Mouse (Mus musculus): ENCODE measurements around the gene Sec14l1. TPM values are rescaled to one million over a fixed set of nuclear protein-coding genes. Genes with fewer than 3 reads are reported as not detected.
"Not testable (repeated sequence)": the region's sequence is repeated elsewhere in the genome, so short reads cannot be mapped to it uniquely, and the experiment has no call there.

Sec14l1 gene
- total RNA-seq, 1 experiment from 2014 or later, result 15.1 TPM

GRCm38 (mm10) chr11:117083052-117083881 lies 31.7 kb upstream of the Sec14l1 start:
- no peak for ATAC-seq (replicated peaks in 1 of 2; ENCODE audit: insufficient read depth in 1 of 2, low FRiP score in 2 of 2, low TSS enrichment in 1 of 2, low read depth in 1 of 2, poor library complexity in 2 of 2, severe bottlenecking in 2 of 2)

- not testable (repeated sequence) for ATAC-seq (replicated peaks in 1 of 2; ENCODE audit: insufficient read depth in 1 of 2, low FRiP score in 2 of 2, low TSS enrichment in 1 of 2, low read depth in 1 of 2, poor library complexity in 2 of 2, severe bottlenecking in 2 of 2)
These were observed 31.1 kb upstream of the Sec14l1 start for GRCm38 (mm10) chr11:117083882-117084260.

- ATAC-seq (replicated peaks in 1 of 2; ENCODE audit: insufficient read depth in 1 of 2, low FRiP score in 2 of 2, low TSS enrichment in 1 of 2, low read depth in 1 of 2, poor library complexity in 2 of 2, severe bottlenecking in 2 of 2), result no peak
These were observed 28.8 kb upstream of the Sec14l1 start for GRCm38 (mm10) chr11:117086215-117086614.

GRCm38 (mm10) chr11:117087036-117087799 lies 27.8 kb upstream of the Sec14l1 start:
- no peak for ATAC-seq (replicated peaks in 1 of 2; ENCODE audit: insufficient read depth in 1 of 2, low FRiP score in 2 of 2, low TSS enrichment in 1 of 2, low read depth in 1 of 2, poor library complexity in 2 of 2, severe bottlenecking in 2 of 2)

GRCm38 (mm10) chr11:117088271-117088991 lies 26.5 kb upstream of the Sec14l1 start:
- ATAC-seq (replicated peaks in 1 of 2; ENCODE audit: insufficient read depth in 1 of 2, low FRiP score in 2 of 2, low TSS enrichment in 1 of 2, low read depth in 1 of 2, poor library complexity in 2 of 2, severe bottlenecking in 2 of 2), result peak in 1 of 2 experiments; percentile 48; a peak in 1 of 4 replicates

GRCm38 (mm10) chr11:117089673-117090419 lies 25.1 kb upstream of the Sec14l1 start:
- no peak for ATAC-seq (replicated peaks in 1 of 2; ENCODE audit: insufficient read depth in 1 of 2, low FRiP score in 2 of 2, low TSS enrichment in 1 of 2, low read depth in 1 of 2, poor library complexity in 2 of 2, severe bottlenecking in 2 of 2)

- no peak for ATAC-seq (replicated peaks in 1 of 2; ENCODE audit: insufficient read depth in 1 of 2, low FRiP score in 2 of 2, low TSS enrichment in 1 of 2, low read depth in 1 of 2, poor library complexity in 2 of 2, severe bottlenecking in 2 of 2)
These were observed 23.6 kb upstream of the Sec14l1 start for GRCm38 (mm10) chr11:117091406-117091805.

GRCm38 (mm10) chr11:117091845-117092244 lies 23.1 kb upstream of the Sec14l1 start:
- no peak for ATAC-seq (replicated peaks in 1 of 2; ENCODE audit: insufficient read depth in 1 of 2, low FRiP score in 2 of 2, low TSS enrichment in 1 of 2, low read depth in 1 of 2, poor library complexity in 2 of 2, severe bottlenecking in 2 of 2)

- ATAC-seq (replicated peaks in 1 of 2; ENCODE audit: insufficient read depth in 1 of 2, low FRiP score in 2 of 2, low TSS enrichment in 1 of 2, low read depth in 1 of 2, poor library complexity in 2 of 2, severe bottlenecking in 2 of 2), result no peak
These were observed 22.3 kb upstream of the Sec14l1 start for GRCm38 (mm10) chr11:117092711-117093110.

- no peak for ATAC-seq (replicated peaks in 1 of 2; ENCODE audit: insufficient read depth in 1 of 2, low FRiP score in 2 of 2, low TSS enrichment in 1 of 2, low read depth in 1 of 2, poor library complexity in 2 of 2, severe bottlenecking in 2 of 2)
These were observed 20.9 kb upstream of the Sec14l1 start for GRCm38 (mm10) chr11:117093900-117094552.

- ATAC-seq (replicated peaks in 1 of 2; ENCODE audit: insufficient read depth in 1 of 2, low FRiP score in 2 of 2, low TSS enrichment in 1 of 2, low read depth in 1 of 2, poor library complexity in 2 of 2, severe bottlenecking in 2 of 2), result no peak
These were observed 20.3 kb upstream of the Sec14l1 start for GRCm38 (mm10) chr11:117094646-117095045.

GRCm38 (mm10) chr11:117097021-117097420 lies 17.9 kb upstream of the Sec14l1 start:
- no peak for ATAC-seq (replicated peaks in 1 of 2; ENCODE audit: insufficient read depth in 1 of 2, low FRiP score in 2 of 2, low TSS enrichment in 1 of 2, low read depth in 1 of 2, poor library complexity in 2 of 2, severe bottlenecking in 2 of 2)

- no peak for ATAC-seq (replicated peaks in 1 of 2; ENCODE audit: insufficient read depth in 1 of 2, low FRiP score in 2 of 2, low TSS enrichment in 1 of 2, low read depth in 1 of 2, poor library complexity in 2 of 2, severe bottlenecking in 2 of 2)
These were observed 16.8 kb upstream of the Sec14l1 start for GRCm38 (mm10) chr11:117098155-117098554.

- no peak for ATAC-seq (replicated peaks in 1 of 2; ENCODE audit: insufficient read depth in 1 of 2, low FRiP score in 2 of 2, low TSS enrichment in 1 of 2, low read depth in 1 of 2, poor library complexity in 2 of 2, severe bottlenecking in 2 of 2)
These were observed 16.2 kb upstream of the Sec14l1 start for GRCm38 (mm10) chr11:117098784-117099183.

GRCm38 (mm10) chr11:117099372-117099771 lies 15.6 kb upstream of the Sec14l1 start:
- no peak for ATAC-seq (replicated peaks in 1 of 2; ENCODE audit: insufficient read depth in 1 of 2, low FRiP score in 2 of 2, low TSS enrichment in 1 of 2, low read depth in 1 of 2, poor library complexity in 2 of 2, severe bottlenecking in 2 of 2)

GRCm38 (mm10) chr11:117101351-117101921 lies 13.5 kb upstream of the Sec14l1 start:
- ATAC-seq (replicated peaks in 1 of 2; ENCODE audit: insufficient read depth in 1 of 2, low FRiP score in 2 of 2, low TSS enrichment in 1 of 2, low read depth in 1 of 2, poor library complexity in 2 of 2, severe bottlenecking in 2 of 2), result no peak

Measured in hematopoietic stem cell, adult 5-6 weeks (primary cell).